Mouse (Mus musculus) central nervous system, embryonic 18 days (tissue): ENCODE results near the gene Nup50. TPM values are rescaled to one million over a fixed set of nuclear protein-coding genes. Genes with fewer than 3 reads are reported as not detected.

Experiments
- polyA plus RNA-seq: library from polyadenylated mRNA; depleted of rRNA; stranded (reverse); fragments of >200 nt; gene quantifications from 2 replicates; pipeline ENCODE4 v1.2.3, GENCODE M21; 2012; rRNA removed

Gene Nup50
- 13.3 and 13.4 TPM in 2 replicates for polyA plus RNA-seq

GRCm38 (mm10) chr15:84922884-84923507, at the start of gene Nup50:
Nup50 (plus strand) TSS chr15:84923411.

GRCm38 (mm10) chr15:84919938-84920337, 3.3 kb upstream of the Nup50 start, which contains the start of gene Gm29666:
Gm29666 (minus strand) TSS chr15:84920038.

GRCm38 (mm10) chr15:84987874-84988825, 64.9 kb downstream of the Nup50 start, which contains the start of gene 5031439G07Rik:
5031439G07Rik (minus strand) TSS chr15:84988551.

Other genes with a start within 250 kb of the Nup50 start
- gene Arhgap8, start 203.4 kb upstream of the Nup50 start, polyA plus RNA-seq = 0.32 and 0.75 TPM in 2 replicates
- gene Phf21b, start 67.4 kb upstream of the Nup50 start, polyA plus RNA-seq = 29.9 and 39.1 TPM in 2 replicates
- 1.7 TPM in 2 replicates for gene Gm29666, start 3.4 kb upstream of the Nup50 start, polyA plus RNA-seq
- gene 5031439G07Rik, start 65.1 kb downstream of the Nup50 start, polyA plus RNA-seq = 54.2 and 62.1 TPM in 2 replicates
- 0.61 and 0.94 TPM in 2 replicates for gene Upk3a, start 93.7 kb downstream of the Nup50 start, polyA plus RNA-seq
- 21.6 and 22.4 TPM in 2 replicates for gene Fam118a, start 105.5 kb downstream of the Nup50 start, polyA plus RNA-seq
- 0.16 and 0.60 TPM in 2 replicates for gene Smc1b, start 208.6 kb downstream of the Nup50 start, polyA plus RNA-seq
- 0.30 and 0.48 TPM in 2 replicates for gene Ribc2, start 208.7 kb downstream of the Nup50 start, polyA plus RNA-seq